In the genomic region with DNA sequence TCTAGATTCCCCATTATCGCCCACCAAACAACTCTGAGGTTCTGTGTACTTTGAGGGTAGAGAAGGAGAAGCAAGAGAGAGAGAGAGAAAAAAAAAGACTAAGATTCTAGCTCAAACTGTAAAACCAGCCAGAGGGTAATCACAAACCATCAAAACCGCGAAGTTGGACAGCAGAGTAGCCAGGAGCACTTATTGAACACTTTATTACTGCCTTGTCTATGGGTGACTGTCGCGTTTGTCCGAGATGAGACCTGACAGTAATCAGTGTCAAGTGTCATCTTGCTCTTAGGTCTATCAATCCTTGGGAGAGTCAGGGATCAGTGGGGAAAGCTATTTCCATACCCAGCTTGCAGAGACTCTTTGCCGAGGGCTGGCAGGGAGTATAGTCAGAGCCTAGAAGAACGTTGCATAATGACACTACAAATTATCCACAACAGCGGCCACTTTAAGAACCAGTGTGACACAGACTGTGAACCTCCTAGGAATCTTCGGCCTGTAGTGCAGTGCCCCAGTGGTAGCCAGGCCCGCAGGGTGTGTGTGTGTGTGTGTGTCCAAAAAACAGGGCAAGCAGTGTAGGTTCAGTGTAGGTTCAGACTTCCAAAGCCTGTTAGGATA, we compare ENCODE assay signal across 9 mouse cellular contexts. TPM values are rescaled to one million over a fixed set of nuclear protein-coding genes. Genes with fewer than 3 reads are reported as not detected.
DNase-seq lines count a peak whose midpoint lies in the region; ATAC-seq and TF ChIP-seq lines count a peak whose summit lies in the region.
"Had no signal": no experiment of that assay in that cellular context is flagged by ENCODE, and none has a peak within 500 bp of the region (broad histone marks: within the 10 kb centered on the region; RNA-seq: fewer than 3 reads in every experiment).

No protein-coding gene starts in this region.

- H3K4me1 ChIP-seq in hindbrain, embryonic 11.5 days (replicated peaks; ENCODE audit: control insufficient read depth, insufficient read depth, low read length): peaks cover 9% of the 10 kb centered on the region; the same call in 1 of the 2 replicates
- peaks cover 21% of the 10 kb centered on the region for H3K4me1 ChIP-seq in midbrain, embryonic 12.5 days

- H3K9me3 ChIP-seq in hindbrain, embryonic 11.5 days (ENCODE audit: control insufficient read depth, low read length): no peaks in the 10 kb centered on the region
- H3K9me3 ChIP-seq in midbrain, embryonic 12.5 days: no peaks in the 10 kb centered on the region

- intact Hi-C loops in gastrocnemius, adult 2 months (cut with DNase I): loop anchor here (2.0 to 5.0 kb wide), 2 partner anchors 27 to 258 kb away; no protein-coding TSS in a partner anchor
- intact Hi-C loops in gastrocnemius, postnatal 36 days (cut with DNase I): loop anchor here (2.0 kb wide), 1 partner anchor 43 kb away; no protein-coding TSS in a partner anchor

- peak overlapping the region; percentile 90 for H3K4me3 ChIP-seq in gastrocnemius, adult 2 months
- H3K4me3 ChIP-seq in hindbrain, embryonic 11.5 days (ENCODE audit: low read depth, low read length): peak overlapping the region; percentile 46; the same call in 1 of the 2 replicates
- peak overlapping the region; percentile 51; the same call in 1 of the 2 replicates for H3K4me3 ChIP-seq in midbrain, embryonic 12.5 days

- no peak for TF ChIP-seq CTCF in gastrocnemius, adult 2 months (IDR thresholded peaks at IDR 0.05)
- TF ChIP-seq CTCF in brain, embryonic 14.5 days (IDR thresholded peaks at IDR 0.05; ENCODE audit: borderline replicate concordance, extremely low read depth, insufficient read depth, insufficient read length): no peak

- no peak overlapping the region for H3K9ac ChIP-seq in hindbrain, embryonic 11.5 days (ENCODE audit: low read depth, low read length)
- no peak overlapping the region for H3K9ac ChIP-seq in midbrain, embryonic 12.5 days (replicated peaks)

- no peak for ATAC-seq in hindbrain, embryonic 11.5 days (ENCODE audit: low FRiP score)
- ATAC-seq in midbrain, embryonic 12.5 days (ENCODE audit: low FRiP score, low read depth): no peak
- ATAC-seq: CD4-positive, CD25-positive, alpha-beta regulatory T cell, adult 4 months had no signal

- peak overlapping the region; percentile 99 for H3K27ac ChIP-seq in gastrocnemius, adult 2 months
- no peak overlapping the region for H3K27ac ChIP-seq in hindbrain, embryonic 11.5 days (ENCODE audit: low read depth, low read length)
- no peak overlapping the region for H3K27ac ChIP-seq in midbrain, embryonic 12.5 days (replicated peaks)

- H3K36me3 ChIP-seq in hindbrain, embryonic 11.5 days (ENCODE audit: control insufficient read depth, insufficient read depth, low read length): no peaks in the 10 kb centered on the region
- no peaks in the 10 kb centered on the region for H3K36me3 ChIP-seq in midbrain, embryonic 12.5 days

- DNase-seq in gastrocnemius, adult 2 months: peak; percentile 48
- DNase-seq in gastrocnemius, postnatal 36 days: no peak
- peak; percentile 6 for DNase-seq in brain, embryonic 14.5 days (ENCODE audit: low read depth)
- peak; percentile 37 for DNase-seq in hindbrain, embryonic 11.5 days (ENCODE audit: low spot score)
- DNase-seq in right cerebral cortex, adult 2 months (ENCODE audit: low spot score in 2 of 2): no peak
- DNase-seq in urinary bladder, postnatal 14 days (ENCODE audit: low spot score): no peak
- no peak for DNase-seq in thymus, postnatal 10 days (ENCODE audit: low spot score in 2 of 2)

- 20% methylated on average over 11 of the region's 11 CpGs for WGBS in hindbrain, embryonic 11.5 days
- WGBS in midbrain, embryonic 12.5 days: 20% methylated on average over 11 of the region's 11 CpGs

- no peak overlapping the region for H3K4me2 ChIP-seq in hindbrain, embryonic 11.5 days (replicated peaks; ENCODE audit: low read depth, low read length)
- H3K4me2 ChIP-seq in midbrain, embryonic 12.5 days (replicated peaks): peak overlapping the region; percentile 85

- no peak for TF ChIP-seq POLR2A in brain, embryonic 14.5 days (IDR thresholded peaks at IDR 0.05; ENCODE audit: borderline replicate concordance, extremely low read depth, insufficient read depth, insufficient read length, poor library complexity, severe bottlenecking)

- H3K27me3 ChIP-seq in hindbrain, embryonic 11.5 days (ENCODE audit: control insufficient read depth, insufficient read depth, low read length): peaks cover 39% of the 10 kb centered on the region
- peaks cover 70% of the 10 kb centered on the region for H3K27me3 ChIP-seq in midbrain, embryonic 12.5 days

RNA-seq across cellular contexts. Expression of gene Epas1, which starts 2.2 kb away (rescaled TPM):
- 100 to 1,000 TPM in 1 of 2 experiments, 10 to 100 TPM in 1; 96.6 to 127 TPM for total RNA-seq in gastrocnemius, adult 2 months (2021)
- 100 to 1,000 TPM in 1 of 2 experiments, 10 to 100 TPM in 1; 94.9 to 100 TPM for total RNA-seq in gastrocnemius, postnatal 36 days (2021)
- 7.4 and 19.2 TPM in 2 replicates for polyA plus RNA-seq in brain, embryonic 14.5 days (2012; rRNA removed)
- 6.4 and 8.4 TPM in 2 replicates for polyA plus RNA-seq in hindbrain, embryonic 11.5 days (2014; fragmentation: Nextera tagmentation; extraction: Ambion mirVana)
- polyA plus RNA-seq in midbrain, embryonic 12.5 days (2016; fragmentation: Nextera tagmentation; extraction: Ambion mirVana): 3.4 and 3.9 TPM in 2 replicates

Comparison
In these comparisons a context has a peak if more than half of its experiments do, and no peak if none do; other contexts are left out.
1. DNase-seq: peak in gastrocnemius, adult 2 months (single experiment), brain, embryonic 14.5 days (single experiment) and hindbrain, embryonic 11.5 days (single experiment); none in gastrocnemius, postnatal 36 days (0 of 2), right cerebral cortex, adult 2 months (0 of 2), urinary bladder, postnatal 14 days (single experiment) and thymus, postnatal 10 days (0 of 2).
2. Peak in every context shown above with its lines, with median percentiles within 50 percentile points of each other: H3K4me3 ChIP-seq.